Comparison of ENCODE assay signal across 18 mouse cellular contexts in the genomic region with DNA sequence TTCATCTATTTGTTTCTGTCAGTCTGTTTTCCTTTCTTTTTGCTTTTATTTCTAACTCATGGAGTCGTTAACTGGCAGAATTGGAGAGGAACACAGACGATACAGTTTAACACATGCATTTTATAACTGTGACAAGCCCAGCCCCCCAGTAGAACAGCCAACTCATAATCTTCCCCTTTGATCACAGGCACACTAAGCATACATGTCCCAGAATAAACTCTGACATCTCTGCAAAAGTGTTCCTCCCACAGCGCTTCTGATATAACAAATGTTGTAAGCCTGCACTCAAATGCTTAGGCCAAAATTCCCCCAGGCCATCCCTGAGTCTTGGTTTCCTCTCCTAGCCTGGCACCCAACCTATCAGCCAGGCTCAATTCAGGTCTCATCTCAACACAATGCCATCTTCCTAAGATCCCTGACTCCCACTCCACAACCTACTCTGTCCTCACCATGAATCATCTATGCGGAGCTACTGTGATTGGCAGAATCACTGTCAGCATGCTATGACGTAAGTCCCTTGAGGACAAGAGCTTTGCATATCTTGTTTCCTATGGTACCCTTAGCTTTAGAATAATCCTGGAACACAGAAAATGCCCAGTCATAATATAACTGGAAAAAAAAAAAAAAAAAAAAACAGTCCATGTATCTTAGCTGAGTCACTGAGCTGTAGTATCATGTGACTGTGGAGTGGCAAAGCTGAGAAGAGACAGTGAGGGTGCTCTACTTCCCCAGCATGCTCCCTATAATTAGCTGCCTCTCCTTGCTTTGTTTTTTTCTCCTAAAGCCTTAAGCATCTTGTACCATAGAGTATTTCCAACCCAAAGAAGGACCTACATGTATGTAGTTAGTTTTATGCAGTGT.
DNase-seq lines count a peak whose midpoint lies in the region; ATAC-seq and TF ChIP-seq lines count a peak whose summit lies in the region.
"Had no signal": no experiment of that assay in that cellular context is flagged by ENCODE, and none has a peak within 500 bp of the region (broad histone marks: within the 10 kb centered on the region; RNA-seq: fewer than 3 reads in every experiment).

No protein-coding gene starts in this region.

- H3K4me3 ChIP-seq in layer of hippocampus, adult 2 months = no peak overlapping the region
- no peak overlapping the region for H3K4me3 ChIP-seq in embryonic fibroblast, embryonic 13.5 days (ENCODE audit: insufficient read depth, low read length)
- no peak overlapping the region for H3K4me3 ChIP-seq in kidney, embryonic 14.5 days (ENCODE audit: low read length)
- H3K4me3 ChIP-seq: embryonic facial prominence, embryonic 12.5 days; heart, embryonic 10.5 days; intestine, embryonic 15.5 days; limb, embryonic 10.5 days; liver, embryonic 15.5 days; midbrain, embryonic 12.5 days; neural tube, embryonic 13.5 days had no signal

- WGBS in kidney, embryonic 14.5 days = 74% methylated on average over 5 of the region's 5 CpGs

- no peaks in the 10 kb centered on the region for H3K9me3 ChIP-seq in kidney, embryonic 14.5 days (ENCODE audit: control insufficient read depth, low read length)
- H3K9me3 ChIP-seq: embryonic facial prominence, embryonic 12.5 days; heart, embryonic 10.5 days; intestine, embryonic 15.5 days; limb, embryonic 10.5 days; liver, embryonic 15.5 days; midbrain, embryonic 12.5 days; neural tube, embryonic 13.5 days had no signal

- peak overlapping the region; percentile 86 for H3K27ac ChIP-seq in layer of hippocampus, adult 2 months
- peak overlapping the region; percentile 48; the same call in 1 of the 2 replicates for H3K27ac ChIP-seq in embryonic fibroblast, embryonic 13.5 days (ENCODE audit: insufficient read depth, low read length)
- H3K27ac ChIP-seq in kidney, embryonic 14.5 days (ENCODE audit: low read depth, low read length) = no peak overlapping the region
- H3K27ac ChIP-seq: embryonic facial prominence, embryonic 12.5 days; heart, embryonic 10.5 days; intestine, embryonic 15.5 days; limb, embryonic 10.5 days; liver, embryonic 15.5 days; midbrain, embryonic 12.5 days; neural tube, embryonic 13.5 days had no signal

- TF ChIP-seq CTCF in layer of hippocampus, adult 2 months (conservative IDR thresholded peaks at IDR 0.05) = no peak
- no peak for TF ChIP-seq CTCF in embryonic fibroblast, embryonic 13.5 days (IDR thresholded peaks at IDR 0.05; ENCODE audit: borderline replicate concordance, insufficient read depth, low read length)

- peak in 1 of 2 experiments; percentile 23 for DNase-seq in layer of hippocampus, adult 2 months (ENCODE audit: low spot score in 2 of 2)
- no peak for DNase-seq in layer of hippocampus, adult 8-10 months (ENCODE audit: low spot score in 2 of 2)
- peak; percentile 35 for DNase-seq in 3134 (ENCODE audit: extremely low read depth, insufficient read length, low spot score)
- DNase-seq in 416B (ENCODE audit: low read depth) = peak; percentile 5
- DNase-seq in thymus, postnatal 4 days = no peak
- DNase-seq in cerebellum, postnatal 10 days = no peak
- DNase-seq: adrenal gland, postnatal 36 days; cerebellum, adult 18-20 months; kidney, postnatal 36 days had no signal

- TF ChIP-seq POLR2A in embryonic fibroblast, embryonic 13.5 days (IDR thresholded peaks at IDR 0.05; ENCODE audit: low read depth, low read length) = no peak

- peaks cover 4% of the 10 kb centered on the region for H3K4me1 ChIP-seq in embryonic fibroblast, embryonic 13.5 days (ENCODE audit: control insufficient read depth, insufficient read depth, low read length)
- H3K4me1 ChIP-seq in kidney, embryonic 14.5 days (ENCODE audit: control insufficient read depth, insufficient read depth, low read length) = peaks cover 8% of the 10 kb centered on the region; the same call in 1 of the 2 replicates
- H3K4me1 ChIP-seq: intestine, embryonic 15.5 days; liver, embryonic 15.5 days; neural tube, embryonic 13.5 days had no signal

- no peak overlapping the region for H3K4me2 ChIP-seq in kidney, embryonic 14.5 days (replicated peaks; ENCODE audit: low read depth, low read length)
- H3K4me2 ChIP-seq: embryonic facial prominence, embryonic 12.5 days; intestine, embryonic 15.5 days; liver, embryonic 15.5 days; midbrain, embryonic 12.5 days; neural tube, embryonic 13.5 days had no signal

- H3K36me3 ChIP-seq in kidney, embryonic 14.5 days (ENCODE audit: control insufficient read depth, insufficient read depth, low read length) = no peaks in the 10 kb centered on the region
- H3K36me3 ChIP-seq: embryonic facial prominence, embryonic 12.5 days; heart, embryonic 10.5 days; intestine, embryonic 15.5 days; limb, embryonic 10.5 days; liver, embryonic 15.5 days; midbrain, embryonic 12.5 days; neural tube, embryonic 13.5 days had no signal

- ATAC-seq in kidney, embryonic 14.5 days (ENCODE audit: low FRiP score, low TSS enrichment) = no peak
- ATAC-seq: intestine, embryonic 15.5 days had no signal

- no peaks in the 10 kb centered on the region for H3K27me3 ChIP-seq in kidney, embryonic 14.5 days (ENCODE audit: control insufficient read depth, insufficient read depth, low read length)
- H3K27me3 ChIP-seq: embryonic facial prominence, embryonic 12.5 days; intestine, embryonic 15.5 days; liver, embryonic 15.5 days; midbrain, embryonic 12.5 days; neural tube, embryonic 13.5 days had no signal

- H3K9ac ChIP-seq in kidney, embryonic 14.5 days (ENCODE audit: low read depth, low read length) = no peak overlapping the region
- H3K9ac ChIP-seq: embryonic facial prominence, embryonic 12.5 days; intestine, embryonic 15.5 days; liver, embryonic 15.5 days; midbrain, embryonic 12.5 days; neural tube, embryonic 13.5 days had no signal

Comparison
In these comparisons a context has a peak if more than half of its experiments do, and no peak if none do; other contexts are left out.
1. DNase-seq: peak in 3134 (single experiment) and 416B (single experiment); none in layer of hippocampus, adult 8-10 months (0 of 2), thymus, postnatal 4 days (single experiment) and cerebellum, postnatal 10 days (0 of 2).